Mouse (Mus musculus) cerebellum, adult (tissue): ENCODE data around the gene Ecsit.

Experiments
- ATAC-seq: cut with Nextera tagmentation; 2 replicates; pipeline ENCODE4 v1.9.2; 2017; ENCODE audit warnings: mild to moderate bottlenecking, moderate library complexity, mixed read lengths; ENCODE audit not compliant: insufficient number of reproducible peaks, low FRiP score, low TSS enrichment

The Ecsit gene

GRCm38 (mm10) chr9:22054411-22055076 is 30.7 kb downstream of the Ecsit start:
- peak; percentile 36 for ATAC-seq

- no peak for ATAC-seq
Observed at GRCm38 (mm10) chr9:22053657-22054056, 31.6 kb downstream of the Ecsit start.

GRCm38 (mm10) chr9:22051958-22052254 is 33.3 kb downstream of the Ecsit start, which contains the start of gene Elavl3:
Gene Elavl3 (minus strand): TSS chr9:22052023.
- ATAC-seq = peak; percentile 41

- no peak for ATAC-seq
Observed at GRCm38 (mm10) chr9:22051161-22051957, 33.9 kb downstream of the Ecsit start.

- ATAC-seq = peak; percentile 29; the same call in 1 of the 2 replicates
Observed at GRCm38 (mm10) chr9:22050351-22050889, 34.8 kb downstream of the Ecsit start.

GRCm38 (mm10) chr9:22049721-22050270 is 35.4 kb downstream of the Ecsit start:
- ATAC-seq = no peak

GRCm38 (mm10) chr9:22049315-22049714 is 35.9 kb downstream of the Ecsit start:
- no peak for ATAC-seq

- no peak for ATAC-seq
Observed at GRCm38 (mm10) chr9:22047329-22047728, 37.9 kb downstream of the Ecsit start.

GRCm38 (mm10) chr9:22041832-22042231 is 43.4 kb downstream of the Ecsit start:
- ATAC-seq = no peak

GRCm38 (mm10) chr9:22037826-22038225 is 47.4 kb downstream of the Ecsit start:
- no peak for ATAC-seq

- ATAC-seq = no peak
Observed at GRCm38 (mm10) chr9:22035300-22036044, 49.8 kb downstream of the Ecsit start.

GRCm38 (mm10) chr9:22030386-22030785 is 54.9 kb downstream of the Ecsit start:
- ATAC-seq = no peak

GRCm38 (mm10) chr9:22028467-22028866 is 56.8 kb downstream of the Ecsit start:
- no peak for ATAC-seq

- ATAC-seq = no peak
Observed at GRCm38 (mm10) chr9:22024592-22024991, 60.6 kb downstream of the Ecsit start.
